Mouse (Mus musculus) midbrain, embryonic 16.5 days (tissue): ENCODE data around the gene Bsn. TPM values are rescaled to one million over a fixed set of nuclear protein-coding genes. Genes with fewer than 3 reads are reported as not detected.

Source experiments
- ATAC-seq: fragments of 200-750 bp; cut with Nextera tagmentation; 2 replicates; pipeline ENCODE4 v1.8.0; 2017; ENCODE audit warnings: moderate TSS enrichment
- H3K27ac ChIP-seq: fragments of 300-500 bp; sonication (generic); 2 replicates; pipeline ENCODE4 v1.5.1; 2014; ENCODE audit warnings: mild to moderate bottlenecking, low read length, mixed read lengths
- H3K27me3 ChIP-seq: fragments of 300-500 bp; sonication (generic); 2 replicates; pipeline ENCODE4 v1.6.1; 2014; ENCODE audit warnings: low read depth, low read length, mixed read lengths; ENCODE audit not compliant: control insufficient read depth, insufficient read depth
- H3K36me3 ChIP-seq: fragments of 300-500 bp; sonication (generic); 2 replicates; pipeline ENCODE4 v1.6.1; 2014; ENCODE audit warnings: mild to moderate bottlenecking, low read length, moderate library complexity, mixed read lengths; ENCODE audit not compliant: control insufficient read depth, insufficient read depth
- H3K4me1 ChIP-seq: fragments of 300-500 bp; sonication (generic); 2 replicates; pipeline ENCODE4 v1.6.1; 2014; ENCODE audit warnings: mild to moderate bottlenecking, low read length, mixed read lengths; ENCODE audit not compliant: control insufficient read depth, insufficient read depth
- H3K4me2 ChIP-seq: fragments of 300-500 bp; sonication (generic); 2 replicates; pipeline ENCODE4 v1.6.1; 2014; ENCODE audit warnings: mild to moderate bottlenecking, low read length, mixed read lengths
- H3K4me3 ChIP-seq: fragments of 300-500 bp; sonication (generic); 2 replicates; pipeline ENCODE4 v1.5.1; 2014; ENCODE audit warnings: low read depth, mild to moderate bottlenecking, low read length, moderate library complexity, mixed read lengths
- H3K9ac ChIP-seq: fragments of 300-500 bp; sonication (generic); 2 replicates; pipeline ENCODE4 v1.6.1; 2014; ENCODE audit warnings: low read depth, low read length, mixed read lengths
- H3K9me3 ChIP-seq: fragments of 300-500 bp; sonication (generic); replicated peaks from 2 replicates; pipeline ENCODE4 v1.6.1; 2014; ENCODE audit warnings: mild to moderate bottlenecking, low read length, mixed read lengths; ENCODE audit not compliant: control insufficient read depth, poor library complexity, severe bottlenecking
- WGBS: fragments of 180-500 bp; shearing (Covaris S2); extraction: QIAGEN DNeasy Blood & Tissue Kit; methylation state at CpG from one replicate; pipeline ENCODE4 v1.1.7; 2014; 5-methylcytosine and 5-hydroxymethylcytosine counted together
- polyA plus RNA-seq: library from polyadenylated mRNA; unstranded; fragments of >200 nt; fragmentation: Nextera tagmentation; extraction: Ambion mirVana; gene quantifications from 2 replicates; pipeline ENCODE4 v1.2.1, GENCODE M21; 2015

Gene Bsn
- polyA plus RNA-seq, 1 experiment from 2014 or later: 8.6 TPM

DNA sequence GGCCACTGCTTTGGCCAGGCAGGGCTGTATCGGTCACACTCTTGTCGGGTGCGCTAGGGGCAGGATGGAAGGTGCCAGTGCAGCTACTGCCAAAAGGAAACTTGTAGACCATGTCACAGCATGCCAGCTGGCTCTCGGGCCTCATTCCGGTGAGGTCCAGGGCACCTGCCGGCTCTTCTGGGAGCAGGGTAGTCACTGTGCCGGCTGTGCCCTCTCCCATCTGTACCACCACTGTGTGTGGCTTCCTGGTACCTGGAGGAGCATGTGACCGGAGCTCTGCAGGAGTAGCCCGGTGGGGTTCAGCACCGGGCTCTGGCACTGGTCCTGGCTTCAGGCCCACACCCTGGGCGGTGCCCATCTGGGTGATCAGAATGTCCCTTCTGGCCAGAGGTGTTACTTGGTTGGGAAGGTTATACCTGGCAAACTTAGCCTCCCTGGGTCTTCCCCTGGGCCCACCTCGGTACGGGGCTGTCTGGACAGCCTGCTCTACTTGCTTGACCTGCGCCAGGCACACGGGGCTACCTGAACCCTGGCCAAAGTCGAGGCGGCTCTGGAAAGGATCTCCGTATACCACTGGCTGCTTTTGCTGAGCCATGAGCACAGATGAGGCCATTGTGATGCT lies 77.4 kb downstream of the Bsn start:
- peaks cover 37% of the 10 kb centered on the region for H3K36me3 ChIP-seq
- 95% methylated on average over 18 of the region's 18 CpGs for whole genome bisulfite sequencing
- H3K27ac ChIP-seq: no peak overlapping the region
- no peak overlapping the region for H3K9ac ChIP-seq
- no peaks in the 10 kb centered on the region for H3K4me1 ChIP-seq
- ATAC-seq: no peak
- no peak overlapping the region for H3K4me2 ChIP-seq
- no peaks in the 10 kb centered on the region for H3K27me3 ChIP-seq
- no peak overlapping the region for H3K4me3 ChIP-seq
- H3K9me3 ChIP-seq: no peaks in the 10 kb centered on the region

DNA sequence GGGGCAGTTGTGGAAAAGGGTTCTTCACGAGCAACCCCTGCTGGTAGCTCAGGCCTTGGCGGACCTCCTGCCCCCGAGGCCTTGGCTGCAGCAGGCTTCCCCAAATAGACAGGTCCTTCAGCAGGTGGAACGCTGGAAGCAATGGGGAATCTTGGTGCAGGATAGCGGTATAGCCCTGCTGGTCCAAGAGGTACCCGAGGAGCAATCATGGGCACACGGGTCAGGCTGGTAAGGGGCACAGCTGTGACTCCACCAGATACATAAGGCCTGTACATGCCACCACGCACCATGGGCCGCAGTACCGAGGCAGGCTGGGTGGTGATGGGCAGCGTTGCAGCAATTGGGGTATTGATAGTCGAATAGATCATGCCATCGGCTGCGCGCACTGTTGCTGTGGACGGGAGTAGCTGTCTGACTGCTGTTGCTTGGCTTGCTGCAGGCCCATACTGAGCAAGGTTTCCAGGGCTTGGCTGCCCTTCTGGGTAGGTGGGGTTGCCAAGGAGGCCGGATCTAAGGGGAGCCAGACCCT lies 78.5 kb downstream of the Bsn start:
- peaks cover 38% of the 10 kb centered on the region for H3K36me3 ChIP-seq
- WGBS: 75% methylated on average over 17 of the region's 17 CpGs
- H3K9ac ChIP-seq: no peak overlapping the region

DNA sequence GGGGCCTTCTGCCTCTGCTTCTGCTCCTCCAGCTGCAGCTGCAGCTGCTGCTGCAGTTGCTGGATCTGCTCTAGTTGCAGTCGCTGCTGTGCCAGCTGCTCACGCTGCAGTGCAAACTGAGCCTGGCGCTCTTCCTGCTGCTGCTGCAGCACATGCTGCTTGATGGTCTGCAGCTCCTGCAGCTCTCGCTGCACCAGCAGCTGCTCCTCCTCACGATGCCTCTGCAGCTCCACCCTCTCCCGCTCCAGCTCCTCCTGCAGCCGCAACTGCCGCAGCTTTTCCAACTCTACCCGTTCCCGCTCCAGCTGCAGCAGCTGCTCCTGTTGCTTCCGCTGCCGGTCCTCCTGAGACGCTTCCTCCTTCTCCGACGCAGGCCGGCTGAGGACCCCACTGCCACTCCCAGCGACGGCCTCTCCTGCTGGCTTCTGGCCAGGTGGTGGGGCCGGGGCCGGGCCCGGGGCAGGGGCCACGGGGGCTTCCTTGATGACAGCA lies 79.0 kb downstream of the Bsn start:
- peak overlapping the region; percentile 0; the same call in 1 of the 2 replicates for H3K4me2 ChIP-seq
- H3K27ac ChIP-seq: no peak overlapping the region
- H3K4me3 ChIP-seq: no peak overlapping the region
- no peaks in the 10 kb centered on the region for H3K27me3 ChIP-seq
- peaks cover 42% of the 10 kb centered on the region for H3K36me3 ChIP-seq
- WGBS: 9% methylated on average over 22 of the region's 22 CpGs
- no peak overlapping the region for H3K9ac ChIP-seq
- no peaks in the 10 kb centered on the region for H3K4me1 ChIP-seq
- H3K9me3 ChIP-seq: no peaks in the 10 kb centered on the region
- no peak for ATAC-seq

More for the DNA sequence above, 78.5 kb downstream of the Bsn start:
- ATAC-seq: no peak
- Histone ChIP-seq H3K4me2 (no peak overlapping the region; the same call in 1 of the 2 replicates), H3K27me3 (no peaks in the 10 kb centered on the region), H3K4me3 (no peak overlapping the region), H3K27ac (no peak overlapping the region), H3K4me1 (no peaks in the 10 kb centered on the region), H3K9me3 (no peaks in the 10 kb centered on the region)

GRCm38 (mm10) chr9:108110160-108110559 lies 80.0 kb downstream of the Bsn start:
- no peak overlapping the region for H3K9ac ChIP-seq
- 86% methylated on average over 16 of the region's 16 CpGs for WGBS
- peaks cover 36% of the 10 kb centered on the region for H3K36me3 ChIP-seq
- no peak overlapping the region for H3K4me2 ChIP-seq
- H3K9me3 ChIP-seq: no peaks in the 10 kb centered on the region
- H3K27me3 ChIP-seq: no peaks in the 10 kb centered on the region
- H3K4me3 ChIP-seq: no peak overlapping the region
- no peak overlapping the region for H3K27ac ChIP-seq
- H3K4me1 ChIP-seq: no peaks in the 10 kb centered on the region
- no peak for ATAC-seq

DNA sequence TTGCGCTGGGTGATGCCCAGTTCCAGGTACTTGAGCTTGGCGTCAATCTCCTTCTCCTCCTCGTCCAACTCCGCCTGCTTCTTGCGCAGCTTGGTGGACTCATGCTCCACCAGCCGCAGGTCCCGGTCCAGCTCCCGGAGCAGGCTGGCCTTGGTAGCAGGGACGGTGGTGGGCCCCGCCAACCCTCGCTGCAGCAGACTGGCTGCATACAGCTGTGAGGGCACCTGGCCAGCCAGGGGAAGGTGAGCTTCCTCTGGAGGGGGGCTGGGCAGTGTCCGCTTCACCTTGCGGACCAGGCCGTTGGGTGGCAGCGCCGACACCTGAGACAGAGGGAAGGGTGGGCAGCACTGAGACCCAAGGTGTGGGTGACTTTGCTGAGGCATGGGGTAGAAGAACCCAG lies 82.3 kb downstream of the Bsn start:
- no peaks in the 10 kb centered on the region for H3K9me3 ChIP-seq
- no peak overlapping the region for H3K4me2 ChIP-seq
- WGBS: 95% methylated on average over 16 of the region's 16 CpGs
- H3K4me3 ChIP-seq: no peak overlapping the region
- ATAC-seq: no peak
- no peaks in the 10 kb centered on the region for H3K4me1 ChIP-seq
- no peaks in the 10 kb centered on the region for H3K27me3 ChIP-seq
- H3K27ac ChIP-seq: no peak overlapping the region
- H3K36me3 ChIP-seq: peaks cover 29% of the 10 kb centered on the region
- no peak overlapping the region for H3K9ac ChIP-seq

- Histone ChIP-seq H3K36me3 (peaks cover 32% of the 10 kb centered on the region), H3K9ac (no peak overlapping the region), H3K4me1 (no peaks in the 10 kb centered on the region), H3K4me2 (no peak overlapping the region), H3K27me3 (no peaks in the 10 kb centered on the region), H3K9me3 (no peaks in the 10 kb centered on the region), H3K27ac (no peak overlapping the region), H3K4me3 (no peak overlapping the region)
- ATAC-seq: no peak
- WGBS: 90% methylated on average over 23 of the region's 23 CpGs
These were observed 84.1 kb downstream of the Bsn start for GRCm38 (mm10) chr9:108106090-108106489.

DNA sequence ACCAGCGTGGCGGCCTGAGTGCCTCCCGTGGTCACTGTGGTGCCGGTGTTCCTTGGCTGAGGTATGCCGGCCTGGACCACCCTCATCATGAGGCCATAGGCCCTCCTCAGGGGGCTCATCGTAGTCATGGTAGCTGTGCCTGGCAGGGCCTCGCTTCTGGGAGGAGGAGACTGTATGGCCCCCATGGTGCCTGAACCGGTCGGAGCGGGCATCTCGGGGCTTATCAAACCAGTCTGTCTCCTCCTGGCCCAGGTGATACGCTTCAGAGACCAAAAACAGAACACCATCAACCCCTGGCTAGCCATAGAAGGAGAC lies 84.7 kb downstream of the Bsn start:
- Histone ChIP-seq H3K36me3 (peaks cover 29% of the 10 kb centered on the region), H3K4me2 (no peak overlapping the region), H3K27ac (no peak overlapping the region), H3K27me3 (no peaks in the 10 kb centered on the region), H3K9me3 (no peaks in the 10 kb centered on the region), H3K4me1 (no peaks in the 10 kb centered on the region), H3K9ac (peak overlapping the region; percentile 18; the same call in 1 of the 2 replicates), H3K4me3 (no peak overlapping the region)
- no peak for ATAC-seq
- 68% methylated on average over 12 of the region's 12 CpGs for WGBS

GRCm38 (mm10) chr9:108104766-108105548 lies 85.2 kb downstream of the Bsn start:
- Histone ChIP-seq H3K27me3 (no peaks in the 10 kb centered on the region), H3K4me2 (no peak overlapping the region), H3K4me1 (no peaks in the 10 kb centered on the region), H3K9ac (peak overlapping the region; percentile 18; the same call in 1 of the 2 replicates), H3K36me3 (peaks cover 26% of the 10 kb centered on the region), H3K9me3 (no peaks in the 10 kb centered on the region), H3K4me3 (no peak overlapping the region), H3K27ac (0 out of 2 replicates have a peak overlapping the region, but pooled peaks have one; percentile 6)
- 33% methylated on average over 31 of the region's 31 CpGs for WGBS
- peak; percentile 43; the same call in 1 of the 2 replicates for ATAC-seq

GRCm38 (mm10) chr9:108099619-108100018 lies 90.6 kb downstream of the Bsn start:
- no peak overlapping the region for H3K27ac ChIP-seq
- H3K9me3 ChIP-seq: no peaks in the 10 kb centered on the region
- WGBS: 83% methylated on average over 8 of the region's 8 CpGs
- H3K4me3 ChIP-seq: no peak overlapping the region
- peaks cover 17% of the 10 kb centered on the region for H3K36me3 ChIP-seq
- H3K4me1 ChIP-seq: peaks cover 10% of the 10 kb centered on the region
- no peaks in the 10 kb centered on the region for H3K27me3 ChIP-seq
- H3K9ac ChIP-seq: no peak overlapping the region
- no peak overlapping the region for H3K4me2 ChIP-seq
- ATAC-seq: no peak
